Mouse (Mus musculus) neutrophil, adult 59 days (primary cell): ENCODE results near the gene Cel. TPM values are rescaled to one million over a fixed set of nuclear protein-coding genes. Genes with fewer than 3 reads are reported as not detected.

Experiments used
- total RNA-seq, 2 experiments: library from RNA; stranded (reverse); gene quantifications; 1 replicate in 1 of 2; 2 replicates in 1 of 2; pipeline ENCODE4 v1.2.4; 2023

The Cel gene
- total RNA-seq = not detected

DNA sequence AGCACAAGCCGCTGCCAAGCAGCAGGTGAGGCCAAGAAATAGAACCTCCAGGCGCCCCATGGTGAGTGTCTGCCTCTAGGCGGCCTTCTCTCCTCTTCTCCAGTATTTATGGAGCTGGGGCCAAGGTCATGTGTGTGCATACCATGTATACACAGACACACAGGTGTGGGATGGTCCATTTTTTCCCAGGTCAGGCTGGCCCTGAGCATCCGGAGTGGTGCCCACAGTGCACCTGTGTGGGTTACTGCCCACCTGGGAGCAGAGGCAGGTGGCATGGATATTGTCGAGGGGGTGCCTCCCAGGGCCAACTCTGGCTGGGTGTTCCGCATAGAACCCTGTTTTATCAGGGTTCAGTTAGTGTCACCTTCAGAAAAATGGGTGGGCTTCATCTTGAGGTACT is at the start of gene Cel:
Gene Cel, minus strand, starts transcription at position 101 of the 400 bp plus-strand sequence.

DNA sequence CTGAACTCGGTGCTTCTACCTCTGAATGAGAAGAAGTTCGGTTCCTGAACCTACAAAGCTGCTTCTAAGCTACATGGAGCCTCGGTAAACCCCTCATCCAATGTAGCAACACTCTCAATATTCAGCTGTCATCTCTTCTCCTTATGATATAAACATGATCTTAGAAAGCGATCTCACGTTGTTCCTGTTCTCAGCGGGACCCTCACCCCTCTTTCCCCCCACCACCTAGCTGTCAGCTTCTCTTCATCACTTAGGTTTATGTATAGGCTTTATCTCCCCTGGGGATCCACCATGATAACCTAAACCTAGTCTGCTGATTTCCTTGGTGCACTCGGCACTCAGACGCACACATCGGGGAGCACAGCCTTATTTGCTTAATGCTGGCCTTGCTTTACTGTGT is 20.4 kb upstream of the Cel start, which contains the start of gene Gtf3c5:
Gene Gtf3c5, minus strand, starts transcription at position 101 of the 400 bp plus-strand sequence.

GRCm38 (mm10) chr2:28512798-28513401 is 50.3 kb downstream of the Cel start, which contains the start of gene Ralgds:
Gene Ralgds (plus strand): TSS chr2:28513125.

DNA sequence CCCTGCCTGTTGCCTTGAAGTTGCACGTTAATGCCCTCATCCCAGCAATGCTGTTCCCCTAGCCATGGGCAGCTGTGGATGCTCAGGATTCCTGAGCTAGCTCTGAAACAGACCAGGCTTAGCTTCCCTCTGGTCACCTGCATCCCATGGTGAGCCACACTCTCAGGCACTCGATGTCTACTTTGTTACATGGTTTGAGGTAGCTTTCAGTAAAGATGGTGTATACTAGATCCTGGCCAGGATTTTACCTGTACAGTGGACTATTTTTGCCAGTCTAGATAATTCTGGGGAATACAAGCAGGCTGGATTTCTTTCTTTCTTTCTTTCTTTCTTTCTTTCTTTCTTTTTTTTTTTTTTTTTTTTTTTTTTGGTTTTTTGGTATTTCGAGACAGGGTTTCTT is 57.4 kb downstream of the Cel start, which contains the start of gene Gm10134:
Gene Gm10134, plus strand, starts transcription at position 301 of the 400 bp plus-strand sequence.

Other genes with a start within 250 kb of the Cel start
- gene Ppp1r26, start 116.6 kb downstream of the Cel start, total RNA-seq = under 1 TPM; 0.26 to 0.40 TPM
- gene 1700007K13Rik, start 97.1 kb downstream of the Cel start, total RNA-seq = not detected
- 10 to 100 TPM; 13.7 to 16.0 TPM for gene Mrps2, start 95.3 kb downstream of the Cel start, total RNA-seq
- gene Gbgt1, start 66.5 kb downstream of the Cel start, total RNA-seq = 10 to 100 TPM in 1 of 2 experiments, 1 to 10 TPM in 1; 7.7 to 11.8 TPM
- gene Gm10134, start 57.3 kb downstream of the Cel start, total RNA-seq = 1 to 10 TPM; 1.9 to 4.1 TPM
- 10 to 100 TPM; 19.7 to 27.9 TPM for gene Ralgds, start 50.3 kb downstream of the Cel start, total RNA-seq
- 10 to 100 TPM; 14.7 to 15.2 TPM for gene Gtf3c5, start 20.3 kb upstream of the Cel start, total RNA-seq
- gene Gfi1b, start 58.6 kb upstream of the Cel start, total RNA-seq = 10 to 100 TPM in 1 of 2 experiments, 1 to 10 TPM in 1; 4.3 to 15.3 TPM
- gene Tsc1, start 77.8 kb upstream of the Cel start, total RNA-seq = 10 to 100 TPM; 13.3 to 18.2 TPM
- 10 to 100 TPM; 20.1 to 23.1 TPM for gene Spaca9, start 136.3 kb upstream of the Cel start, total RNA-seq
- gene Ak8, start 136.8 kb upstream of the Cel start, total RNA-seq = 1 to 10 TPM; 4.6 to 5.4 TPM